Mouse (Mus musculus): ENCODE measurements at regions not wholly inside any gene's neighbourhood (a gene's known extent, or its start where the extent isn't known, plus 50 kb on each side); places are given as distances from the start of the nearest gene placed in this dataset.

- no peaks in the 10 kb centered on the region for H3K27me3 ChIP-seq (ENCODE audit: control insufficient read depth, insufficient read depth, low read length)
- TF ChIP-seq POLR2A (IDR thresholded peaks at IDR 0.05; ENCODE audit: control insufficient read depth, extremely low read depth, insufficient read depth, low read length, poor library complexity) (no peak), CTCF (IDR thresholded peaks at IDR 0.05; ENCODE audit: borderline replicate concordance, control insufficient read depth, extremely low read depth, insufficient read depth, low read length, poor library complexity) (no peak)
- DNase-seq: no peak
- no peak overlapping the region for H3K4me3 ChIP-seq (ENCODE audit: control insufficient read depth, insufficient read depth, low read length)
- no peak overlapping the region for H3K27ac ChIP-seq (ENCODE audit: control insufficient read depth, insufficient read depth, low read length)
- WGBS: 88% methylated on average over 14 of the region's 14 CpGs
- H3K4me1 ChIP-seq (replicated peaks; ENCODE audit: control insufficient read depth, insufficient read depth, low read length): no peaks in the 10 kb centered on the region
- H3K36me3 ChIP-seq (ENCODE audit: control insufficient read depth, insufficient read depth, low read length): no peaks in the 10 kb centered on the region
These were observed 542.7 kb downstream of the Ccdc171 start for GRCm38 (mm10) chr4:84067931-84068575.

GRCm38 (mm10) chr4:84068947-84069663, 543.8 kb downstream of the Ccdc171 start:
- H3K27ac ChIP-seq (ENCODE audit: control insufficient read depth, insufficient read depth, low read length): no peak overlapping the region
- no peak for TF ChIP-seq POLR2A (IDR thresholded peaks at IDR 0.05; ENCODE audit: control insufficient read depth, extremely low read depth, insufficient read depth, low read length, poor library complexity)
- TF ChIP-seq CTCF (IDR thresholded peaks at IDR 0.05; ENCODE audit: borderline replicate concordance, control insufficient read depth, extremely low read depth, insufficient read depth, low read length, poor library complexity): no peak

GRCm38 (mm10) chr4:84069681-84070080, 544.3 kb downstream of the Ccdc171 start:
- Histone ChIP-seq H3K27me3 (ENCODE audit: control insufficient read depth, insufficient read depth, low read length) (no peaks in the 10 kb centered on the region), H3K36me3 (ENCODE audit: control insufficient read depth, insufficient read depth, low read length) (no peaks in the 10 kb centered on the region), H3K27ac (ENCODE audit: control insufficient read depth, insufficient read depth, low read length) (no peak overlapping the region), H3K4me3 (ENCODE audit: control insufficient read depth, insufficient read depth, low read length) (no peak overlapping the region), H3K4me1 (replicated peaks; ENCODE audit: control insufficient read depth, insufficient read depth, low read length) (no peaks in the 10 kb centered on the region)
- TF ChIP-seq POLR2A (IDR thresholded peaks at IDR 0.05; ENCODE audit: control insufficient read depth, extremely low read depth, insufficient read depth, low read length, poor library complexity): no peak
- TF ChIP-seq CTCF (IDR thresholded peaks at IDR 0.05; ENCODE audit: borderline replicate concordance, control insufficient read depth, extremely low read depth, insufficient read depth, low read length, poor library complexity): no peak
- 96% methylated on average over 13 of the region's 13 CpGs for WGBS
- DNase-seq: no peak

More at GRCm38 (mm10) chr4:84068947-84069663, 543.8 kb downstream of the Ccdc171 start:
- no peaks in the 10 kb centered on the region for H3K4me1 ChIP-seq (replicated peaks; ENCODE audit: control insufficient read depth, insufficient read depth, low read length)
- H3K4me3 ChIP-seq (ENCODE audit: control insufficient read depth, insufficient read depth, low read length): no peak overlapping the region
- WGBS: 85% methylated on average over 11 of the region's 11 CpGs
- H3K27me3 ChIP-seq (ENCODE audit: control insufficient read depth, insufficient read depth, low read length): no peaks in the 10 kb centered on the region
- DNase-seq: no peak
- H3K36me3 ChIP-seq (ENCODE audit: control insufficient read depth, insufficient read depth, low read length): no peaks in the 10 kb centered on the region

GRCm38 (mm10) chr4:84070089-84070488, 544.7 kb downstream of the Ccdc171 start:
- 85% methylated on average over 4 of the region's 4 CpGs for WGBS
- H3K27me3 ChIP-seq (ENCODE audit: control insufficient read depth, insufficient read depth, low read length): no peaks in the 10 kb centered on the region
- TF ChIP-seq CTCF (IDR thresholded peaks at IDR 0.05; ENCODE audit: borderline replicate concordance, control insufficient read depth, extremely low read depth, insufficient read depth, low read length, poor library complexity): no peak
- no peak for TF ChIP-seq POLR2A (IDR thresholded peaks at IDR 0.05; ENCODE audit: control insufficient read depth, extremely low read depth, insufficient read depth, low read length, poor library complexity)
- no peak overlapping the region for H3K27ac ChIP-seq (ENCODE audit: control insufficient read depth, insufficient read depth, low read length)
- no peaks in the 10 kb centered on the region for H3K4me1 ChIP-seq (replicated peaks; ENCODE audit: control insufficient read depth, insufficient read depth, low read length)
- no peak overlapping the region for H3K4me3 ChIP-seq (ENCODE audit: control insufficient read depth, insufficient read depth, low read length)
- H3K36me3 ChIP-seq (ENCODE audit: control insufficient read depth, insufficient read depth, low read length): no peaks in the 10 kb centered on the region
- no peak for DNase-seq

GRCm38 (mm10) chr4:84072096-84072495, 546.8 kb downstream of the Ccdc171 start:
- Histone ChIP-seq H3K36me3 (ENCODE audit: control insufficient read depth, insufficient read depth, low read length) (no peaks in the 10 kb centered on the region), H3K4me3 (ENCODE audit: control insufficient read depth, insufficient read depth, low read length) (no peak overlapping the region), H3K4me1 (replicated peaks; ENCODE audit: control insufficient read depth, insufficient read depth, low read length) (no peaks in the 10 kb centered on the region), H3K27me3 (ENCODE audit: control insufficient read depth, insufficient read depth, low read length) (no peaks in the 10 kb centered on the region), H3K27ac (ENCODE audit: control insufficient read depth, insufficient read depth, low read length) (no peak overlapping the region)
- DNase-seq: no peak
- WGBS: 89% methylated on average over 5 of the region's 5 CpGs
- TF ChIP-seq CTCF (IDR thresholded peaks at IDR 0.05; ENCODE audit: borderline replicate concordance, control insufficient read depth, extremely low read depth, insufficient read depth, low read length, poor library complexity): no peak
- TF ChIP-seq POLR2A (IDR thresholded peaks at IDR 0.05; ENCODE audit: control insufficient read depth, extremely low read depth, insufficient read depth, low read length, poor library complexity): no peak

- Histone ChIP-seq H3K27me3 (ENCODE audit: control insufficient read depth, insufficient read depth, low read length) (no peaks in the 10 kb centered on the region), H3K4me3 (ENCODE audit: control insufficient read depth, insufficient read depth, low read length) (no peak overlapping the region), H3K4me1 (replicated peaks; ENCODE audit: control insufficient read depth, insufficient read depth, low read length) (no peaks in the 10 kb centered on the region), H3K36me3 (ENCODE audit: control insufficient read depth, insufficient read depth, low read length) (no peaks in the 10 kb centered on the region), H3K27ac (ENCODE audit: control insufficient read depth, insufficient read depth, low read length) (no peak overlapping the region)
- WGBS: 100% methylated on average over 1 of the region's 1 CpGs
- TF ChIP-seq CTCF (IDR thresholded peaks at IDR 0.05; ENCODE audit: borderline replicate concordance, control insufficient read depth, extremely low read depth, insufficient read depth, low read length, poor library complexity) (no peak), POLR2A (IDR thresholded peaks at IDR 0.05; ENCODE audit: control insufficient read depth, extremely low read depth, insufficient read depth, low read length, poor library complexity) (no peak)
- no peak for DNase-seq
These were observed 551.2 kb downstream of the Ccdc171 start for GRCm38 (mm10) chr4:84076526-84076925.

All from thymus, adult 2 months (tissue).